Mouse (Mus musculus) thymus, adult 2 months (tissue): ENCODE measurements around the gene Tuba4a. TPM values are rescaled to one million over a fixed set of nuclear protein-coding genes. Genes with fewer than 3 reads are reported as not detected.
A peak's percentile ranks its signal among the peaks of the same experiment; 100 is the strongest.

Experiments used
- DNase-seq: peaks from one replicate; pipeline ENCODE4 v3.0.0; 2021
- H3K27ac ChIP-seq: fragments of 200-500 bp; 2 replicates; pipeline ENCODE4 v1.5.1; 2012; ENCODE audit warnings: low read length, control low read depth; ENCODE audit not compliant: control insufficient read depth, insufficient read depth
- H3K27me3 ChIP-seq: fragments of 200-500 bp; 2 replicates; pipeline ENCODE4 v1.6.1; 2012; ENCODE audit warnings: mild to moderate bottlenecking, low read length, moderate library complexity, mixed read lengths; ENCODE audit not compliant: control insufficient read depth, insufficient read depth
- H3K36me3 ChIP-seq: fragments of 200-500 bp; 2 replicates; pipeline ENCODE4 v1.6.1; 2012; ENCODE audit warnings: mild to moderate bottlenecking, low read length, moderate library complexity; ENCODE audit not compliant: control insufficient read depth, insufficient read depth
- H3K4me1 ChIP-seq: fragments of 200-500 bp; replicated peaks from 2 replicates; pipeline ENCODE4 v1.6.1; 2012; ENCODE audit warnings: low read length; ENCODE audit not compliant: control insufficient read depth, insufficient read depth
- H3K4me3 ChIP-seq: fragments of 200-500 bp; 2 replicates; pipeline ENCODE4 v1.5.1; 2012; ENCODE audit warnings: mild to moderate bottlenecking, low read length, control low read depth, moderate library complexity; ENCODE audit not compliant: control insufficient read depth, insufficient read depth
- CTCF ChIP-seq: fragments of 200-500 bp; IDR thresholded peaks from 2 replicates; pipeline ENCODE4 v1.5.1; 2012; ENCODE audit warnings: mild to moderate bottlenecking, control low read depth, low read length, moderate library complexity, borderline replicate concordance; ENCODE audit not compliant: control insufficient read depth, poor library complexity, insufficient read depth; ENCODE audit errors: extremely low read depth
- POLR2A ChIP-seq: fragments of 200-500 bp; IDR thresholded peaks from 2 replicates; pipeline ENCODE4 v1.6.1; 2012; ENCODE audit warnings: mild to moderate bottlenecking, low read length, control low read depth, moderate library complexity; ENCODE audit not compliant: control insufficient read depth, poor library complexity, insufficient read depth; ENCODE audit errors: extremely low read depth
- WGBS: fragments of 180-500 bp; shearing (Covaris S2); methylation state at CpG from one replicate; pipeline ENCODE4 v1.1.7; 2018; 5-methylcytosine and 5-hydroxymethylcytosine counted together
- polyA plus RNA-seq: library from polyadenylated mRNA; depleted of rRNA; stranded (reverse); fragments of >200 nt; gene quantifications from 2 replicates; pipeline ENCODE4 v1.2.3, GENCODE M21; 2012

The Tuba4a gene
- polyA plus RNA-seq, 1 experiment = 139 TPM

- peaks cover 15% of the 10 kb centered on the region for H3K36me3 ChIP-seq
- no peak overlapping the region for H3K27ac ChIP-seq
- no peak overlapping the region for H3K4me3 ChIP-seq
- H3K27me3 ChIP-seq = no peaks in the 10 kb centered on the region
- TF ChIP-seq CTCF (no peak), POLR2A (no peak)
- peaks cover 68% of the 10 kb centered on the region for H3K4me1 ChIP-seq
- no peak for DNase-seq
- 86% methylated on average over 4 of the region's 4 CpGs for WGBS
These were observed 7.1 kb downstream of the Tuba4a start for GRCm38 (mm10) chr1:75212542-75212941.

GRCm38 (mm10) chr1:75211141-75211708, 8.4 kb downstream of the Tuba4a start:
- no peaks in the 10 kb centered on the region for H3K27me3 ChIP-seq
- TF ChIP-seq CTCF (no peak), POLR2A (no peak)
- H3K4me3 ChIP-seq = peak overlapping the region; percentile 58
- H3K4me1 ChIP-seq = peaks cover 55% of the 10 kb centered on the region
- no peak overlapping the region for H3K27ac ChIP-seq
- H3K36me3 ChIP-seq = peaks cover 15% of the 10 kb centered on the region
- 8% methylated on average over 17 of the region's 17 CpGs for WGBS
- DNase-seq = no peak

GRCm38 (mm10) chr1:75210136-75211087, 9.3 kb downstream of the Tuba4a start, which contains the start of the genes Glb1l and Stk16:
Glb1l (minus strand) TSS chr1:75210813.
Stk16 (plus strand) TSS chr1:75210838.
- DNase-seq = peak; percentile 96
- H3K4me1 ChIP-seq = peaks cover 47% of the 10 kb centered on the region
- H3K27me3 ChIP-seq = no peaks in the 10 kb centered on the region
- TF ChIP-seq POLR2A = peak; percentile 70
- TF ChIP-seq CTCF = peak; percentile 16; the same call in 1 of the 2 replicates
- no peak within 1 kb of the TSS for H3K27ac ChIP-seq
- peak within 1 kb of the TSS; percentile 58 for H3K4me3 ChIP-seq
- WGBS = 3% methylated on average over 42 of the region's 42 CpGs
- H3K36me3 ChIP-seq = peaks cover 8% of the 10 kb centered on the region

DNA sequence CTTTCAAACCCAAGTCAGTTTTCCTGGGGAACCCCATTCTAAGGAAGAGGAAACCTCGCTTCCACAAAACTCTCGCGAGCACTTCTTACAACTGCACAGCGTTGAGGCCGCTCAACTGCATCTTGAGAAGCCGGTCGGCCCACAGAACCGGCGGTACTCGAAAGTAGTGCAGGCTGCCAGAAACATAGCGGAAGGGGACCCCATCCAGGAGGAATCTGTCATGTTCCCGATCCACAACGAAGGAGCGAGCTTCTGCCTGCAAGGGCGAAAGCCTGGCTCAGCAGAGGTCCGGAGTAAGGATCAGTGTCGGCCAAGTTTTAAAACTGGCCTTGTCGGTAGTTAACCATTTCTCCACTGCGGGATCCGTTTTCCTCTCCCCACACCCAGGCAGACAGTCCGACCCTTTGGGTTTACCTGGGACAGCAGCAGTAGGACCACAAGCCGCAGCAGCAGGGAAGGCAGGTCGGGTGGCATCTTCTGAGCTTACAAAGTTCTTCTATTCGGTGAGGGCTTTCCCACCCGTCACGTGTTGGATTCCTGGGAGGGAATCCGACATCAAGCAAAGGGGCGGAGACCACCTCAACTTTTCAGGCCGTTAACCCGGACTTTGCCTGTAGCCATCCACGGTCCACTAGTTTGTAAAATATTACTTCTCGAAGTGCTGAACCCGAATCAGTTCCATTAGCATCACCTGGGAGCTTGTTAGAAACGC, 10.5 kb downstream of the Tuba4a start:
- Histone ChIP-seq H3K4me1 (peaks cover 39% of the 10 kb centered on the region), H3K36me3 (peaks cover under 1% of the 10 kb centered on the region; the same call in 1 of the 2 replicates), H3K27ac (no peak overlapping the region), H3K4me3 (peak overlapping the region; percentile 52), H3K27me3 (no peaks in the 10 kb centered on the region)
- peak; percentile 50 for DNase-seq
- no peak for TF ChIP-seq CTCF
- 0 out of 2 replicates have a peak, but pooled peaks have one; percentile 38 for TF ChIP-seq POLR2A
- WGBS = 15% methylated on average over 34 of the region's 34 CpGs

DNA sequence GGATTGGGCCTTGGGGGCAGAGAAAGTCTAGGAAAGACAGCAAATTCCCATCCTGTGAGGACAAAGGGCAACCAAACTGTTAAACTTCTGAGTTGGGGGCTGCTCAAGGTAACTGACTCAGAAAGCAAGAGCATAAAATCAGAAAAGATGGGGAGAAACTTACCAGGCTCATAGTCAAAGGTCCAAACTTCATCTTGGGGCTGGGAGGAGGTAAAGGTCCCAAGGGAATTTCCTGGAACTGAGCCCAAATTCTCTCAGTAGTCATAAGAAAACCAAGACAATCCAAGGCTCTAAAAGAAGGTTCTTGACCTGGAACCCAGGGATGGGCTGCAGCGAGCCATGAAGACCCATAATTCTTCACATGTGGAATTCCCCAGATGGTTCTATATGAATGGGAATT, 18.4 kb downstream of the Tuba4a start:
- 100% methylated on average over 1 of the region's 1 CpGs for WGBS
- DNase-seq = no peak
- Histone ChIP-seq H3K27ac (no peak overlapping the region), H3K27me3 (no peaks in the 10 kb centered on the region), H3K4me3 (no peak overlapping the region), H3K36me3 (peaks cover 21% of the 10 kb centered on the region; the same call in 1 of the 2 replicates), H3K4me1 (no peaks in the 10 kb centered on the region)
- TF ChIP-seq CTCF = no peak
- no peak for TF ChIP-seq POLR2A

- Histone ChIP-seq H3K27me3 (no peaks in the 10 kb centered on the region), H3K36me3 (peaks cover 2% of the 10 kb centered on the region; the same call in 1 of the 2 replicates), H3K27ac (peak overlapping the region; percentile 8; the same call in 1 of the 2 replicates), H3K4me3 (peak overlapping the region; percentile 80), H3K4me1 (peaks cover 11% of the 10 kb centered on the region)
- DNase-seq = no peak
- WGBS = under 1% methylated on average over 19 of the region's 19 CpGs
- TF ChIP-seq POLR2A = no peak
- TF ChIP-seq CTCF = no peak
These were observed 27.2 kb downstream of the Tuba4a start for GRCm38 (mm10) chr1:75192452-75192851.
